Mouse (Mus musculus): ENCODE data around the gene Ssh1.

The Ssh1 gene

GRCm38 (mm10) chr5:113964972-113965371, 28.7 kb downstream of the Ssh1 start:
- no peak for DNase-seq

DNA sequence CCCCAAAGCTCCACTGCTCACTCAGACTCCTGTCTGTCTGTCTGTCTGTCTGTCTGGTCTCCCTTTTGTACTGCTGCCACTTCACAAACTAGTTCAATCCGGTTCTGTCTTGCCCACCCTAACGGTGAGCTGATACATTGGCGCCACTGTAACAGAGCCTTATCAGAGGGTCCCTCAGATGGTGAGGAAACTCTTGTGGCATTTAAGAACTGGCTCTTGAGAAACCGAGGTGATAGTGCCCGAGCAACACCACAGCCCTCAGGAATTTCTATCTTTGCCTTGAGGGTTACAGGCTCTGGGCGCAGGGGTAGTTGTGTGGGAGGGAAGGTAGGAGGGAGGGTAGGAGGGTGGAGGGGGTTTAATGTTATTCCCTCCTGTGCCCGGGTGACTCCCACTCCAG, 31.9 kb downstream of the Ssh1 start:
- DNase-seq: no peak

- no peak for DNase-seq
Observed at GRCm38 (mm10) chr5:113960416-113960815, 33.3 kb downstream of the Ssh1 start.

DNA sequence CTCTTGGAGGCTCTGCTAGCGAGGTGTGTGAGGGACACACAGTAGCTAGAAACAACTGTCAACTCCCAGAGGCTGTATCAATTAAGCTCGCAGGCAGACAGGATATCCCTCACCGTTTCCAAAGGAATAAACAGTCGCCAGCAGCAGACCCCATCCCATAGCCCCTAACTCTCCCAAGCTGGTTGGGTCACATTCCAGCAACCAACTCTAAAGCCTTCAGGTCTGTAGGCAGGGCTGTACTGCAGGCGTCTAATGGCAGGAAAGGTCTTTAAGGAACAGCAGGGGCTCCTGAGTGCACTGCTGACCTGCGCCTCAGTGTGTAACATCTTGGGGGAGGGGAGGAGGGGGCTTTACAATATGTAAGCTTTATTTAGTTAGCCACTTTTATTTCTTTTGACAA, 34.7 kb downstream of the Ssh1 start:
- no peak for DNase-seq

GRCm38 (mm10) chr5:113956510-113956909, 37.2 kb downstream of the Ssh1 start:
- peak; percentile 70 for DNase-seq

DNA sequence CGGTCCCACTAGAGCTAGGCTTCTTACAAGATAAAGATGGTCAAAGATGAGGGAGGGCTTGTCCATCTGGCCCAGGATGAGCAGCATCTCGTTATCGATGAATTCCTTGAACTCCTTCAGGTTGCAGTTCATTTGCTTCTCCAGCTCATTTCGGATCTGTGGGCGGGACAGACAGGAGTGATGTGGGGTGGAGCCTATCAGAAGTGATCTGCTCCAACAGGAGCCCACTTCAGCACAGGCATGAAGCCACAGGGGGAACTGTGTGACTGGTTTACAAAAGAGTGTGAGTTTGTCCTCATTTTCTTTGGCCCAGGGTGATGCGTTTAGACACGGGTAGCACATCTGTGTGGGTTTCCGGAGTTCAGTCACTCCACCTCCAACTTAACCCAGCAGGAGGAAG, 38.0 kb downstream of the Ssh1 start:
- DNase-seq: no peak

GRCm38 (mm10) chr5:113955281-113955680, 38.4 kb downstream of the Ssh1 start:
- no peak for DNase-seq

- peak; percentile 78 for DNase-seq
Observed at GRCm38 (mm10) chr5:113954421-113954820, 39.3 kb downstream of the Ssh1 start.

DNA sequence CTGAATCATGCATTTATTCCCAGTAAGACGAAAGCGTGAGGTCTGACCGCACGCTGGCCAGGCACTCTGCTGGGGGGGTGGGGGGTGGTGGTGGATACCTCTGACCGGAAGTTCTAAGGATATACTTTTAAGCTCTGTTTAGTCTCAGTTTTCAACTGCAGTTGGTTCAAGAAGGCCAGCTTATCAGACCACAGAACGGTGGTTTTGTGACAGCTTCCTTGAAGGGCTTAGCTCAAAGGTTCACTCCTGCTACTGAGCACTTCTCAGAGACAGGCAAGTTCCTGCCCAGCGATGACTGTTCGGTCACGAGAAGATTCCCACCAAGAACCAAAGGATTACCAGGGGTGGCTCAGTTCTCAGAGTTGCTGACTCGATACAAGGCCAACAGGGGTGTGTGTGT, 41.2 kb downstream of the Ssh1 start:
- DNase-seq: no peak

DNA sequence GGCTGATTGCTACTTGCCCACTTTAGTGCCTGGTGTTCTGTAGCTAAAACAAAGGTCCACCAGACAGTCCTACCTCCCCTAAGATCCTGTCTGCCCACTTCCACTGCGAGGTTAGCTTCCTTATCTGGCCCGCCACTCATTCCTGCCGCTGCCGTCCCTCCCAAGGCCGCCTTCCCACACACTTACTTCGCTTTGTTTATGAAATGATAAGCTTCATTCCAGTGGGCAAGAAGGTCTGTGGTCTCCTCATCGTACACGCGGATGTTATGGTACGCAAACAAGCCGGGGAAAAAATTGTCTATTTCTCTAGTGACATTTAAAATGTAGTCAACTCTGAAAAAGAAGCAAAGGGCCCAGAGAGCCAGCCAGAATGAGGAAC, 42.0 kb downstream of the Ssh1 start:
- DNase-seq: no peak

DNA sequence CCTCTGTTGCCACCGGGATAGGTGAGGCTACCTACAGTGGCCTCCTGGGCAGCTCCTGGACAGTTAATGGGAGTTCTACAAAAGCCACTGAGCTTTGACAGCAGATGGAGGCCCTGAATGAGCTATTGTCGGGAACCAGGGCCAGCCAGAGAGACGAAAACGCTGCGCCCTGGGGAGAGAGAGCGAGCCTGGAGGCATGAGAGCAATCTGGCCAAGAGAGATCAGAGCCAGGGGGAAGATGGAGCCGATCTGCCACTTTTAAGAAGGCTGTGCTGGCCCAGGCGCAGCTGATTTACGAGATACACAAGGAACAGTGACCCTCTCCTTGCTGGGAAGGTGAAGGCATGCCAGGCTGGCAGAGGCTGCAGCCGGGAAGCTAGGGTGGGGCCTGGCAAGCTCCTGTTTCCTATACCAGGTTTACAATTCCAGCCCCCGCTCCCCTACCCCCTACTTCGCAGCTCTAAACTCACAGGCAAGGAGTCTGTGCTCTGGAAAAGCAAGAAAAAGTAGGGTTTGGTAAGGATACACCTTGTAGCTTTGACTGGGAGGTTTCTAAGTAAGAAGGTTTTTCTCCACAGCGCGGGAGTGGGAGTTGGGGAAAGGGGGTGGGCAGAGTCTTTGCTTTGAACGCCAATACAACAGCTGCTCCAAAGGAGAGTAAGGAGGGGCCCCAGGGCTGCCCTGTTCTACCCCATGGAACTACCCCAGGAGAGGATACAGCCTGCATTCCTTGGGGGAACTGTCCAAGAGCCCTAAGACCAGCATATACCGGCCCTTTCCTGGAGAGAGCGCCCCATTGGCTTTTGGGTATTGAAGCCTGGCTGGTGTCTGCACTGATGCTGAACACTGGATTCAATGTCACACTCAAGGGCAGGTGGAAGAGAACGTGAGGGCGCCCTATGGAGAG, 42.7 kb downstream of the Ssh1 start:
- peak; percentile 72 for DNase-seq

GRCm38 (mm10) chr5:113950133-113950532, 43.6 kb downstream of the Ssh1 start:
- DNase-seq: peak; percentile 33

DNA sequence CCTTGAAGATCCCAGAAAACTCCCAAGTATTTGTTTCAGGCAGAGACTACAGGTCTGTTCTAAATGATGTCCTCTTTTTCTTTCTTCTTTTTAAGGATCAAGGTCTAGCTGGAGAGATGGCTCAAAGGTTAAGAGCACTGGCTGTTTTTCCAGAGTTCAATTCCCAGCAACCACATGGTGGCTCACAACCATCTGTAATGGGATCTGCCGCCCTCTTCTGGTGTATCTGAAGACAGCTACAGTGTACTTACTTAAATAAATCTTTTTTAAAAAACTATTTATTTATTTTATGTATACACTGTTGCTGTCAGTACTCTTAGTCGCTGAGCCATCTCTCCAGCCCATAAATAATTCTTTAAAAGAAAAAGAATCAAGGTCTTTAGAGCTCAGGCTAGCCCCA, 46.4 kb downstream of the Ssh1 start:
- no peak for DNase-seq

GRCm38 (mm10) chr5:113945126-113945525, 48.6 kb downstream of the Ssh1 start:
- DNase-seq: no peak

GRCm38 (mm10) chr5:113943328-113943727, 50.4 kb downstream of the Ssh1 start:
- no peak for DNase-seq

GRCm38 (mm10) chr5:113942580-113942979, 51.1 kb downstream of the Ssh1 start:
- no peak for DNase-seq

DNA sequence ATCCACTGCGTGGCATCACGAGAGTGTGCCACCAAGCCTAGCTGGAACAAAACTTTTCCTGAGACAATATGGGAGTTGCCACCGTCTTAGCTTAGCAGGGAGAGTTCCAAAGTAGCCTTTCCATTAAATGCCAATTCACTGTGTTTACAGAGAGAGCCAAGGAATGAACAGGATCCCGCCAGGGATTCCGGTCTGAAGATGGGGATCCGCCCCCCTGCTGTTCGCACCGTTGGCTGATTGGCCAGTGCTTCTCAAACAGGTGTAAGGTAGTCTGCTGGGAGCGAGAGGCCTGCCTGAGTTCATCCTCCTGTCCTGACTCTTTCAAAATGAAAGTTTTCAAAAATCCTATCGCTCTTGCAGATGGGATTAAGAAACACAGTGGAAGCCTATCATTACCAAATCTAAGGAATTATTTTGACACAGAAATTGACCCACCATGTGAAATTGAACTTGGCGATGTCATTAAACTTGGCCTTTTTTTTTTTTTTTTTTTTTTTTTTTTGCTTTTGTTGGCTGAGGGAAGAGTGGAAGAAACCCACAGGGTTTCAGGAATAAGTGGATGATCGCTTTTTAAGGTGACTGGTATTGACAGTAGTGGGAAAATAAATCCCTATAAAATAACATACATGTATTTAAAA, 54.3 kb downstream of the Ssh1 start:
- DNase-seq: no peak

DNA sequence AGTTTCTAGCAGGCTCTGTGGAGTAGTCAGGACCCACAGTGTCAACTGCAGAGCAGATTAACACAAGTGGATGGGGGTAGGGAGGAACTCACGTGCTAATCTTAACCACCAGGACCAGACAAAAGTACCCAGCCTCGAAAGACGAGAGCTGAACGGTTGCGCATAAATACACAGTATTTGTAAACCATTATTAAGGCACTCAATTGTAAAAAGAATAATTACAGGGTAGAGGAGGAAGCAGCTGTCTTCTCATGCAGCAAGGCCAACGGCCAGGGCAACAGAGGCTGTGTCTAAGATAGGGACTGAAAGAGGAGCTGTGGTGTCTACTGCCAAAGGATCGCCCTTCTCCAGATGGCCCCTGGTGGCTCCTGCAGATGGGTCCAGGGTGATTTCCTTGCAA, 56.0 kb downstream of the Ssh1 start:
- DNase-seq: no peak

- DNase-seq: no peak
Observed at GRCm38 (mm10) chr5:113933889-113934288, 59.8 kb downstream of the Ssh1 start.

DNA sequence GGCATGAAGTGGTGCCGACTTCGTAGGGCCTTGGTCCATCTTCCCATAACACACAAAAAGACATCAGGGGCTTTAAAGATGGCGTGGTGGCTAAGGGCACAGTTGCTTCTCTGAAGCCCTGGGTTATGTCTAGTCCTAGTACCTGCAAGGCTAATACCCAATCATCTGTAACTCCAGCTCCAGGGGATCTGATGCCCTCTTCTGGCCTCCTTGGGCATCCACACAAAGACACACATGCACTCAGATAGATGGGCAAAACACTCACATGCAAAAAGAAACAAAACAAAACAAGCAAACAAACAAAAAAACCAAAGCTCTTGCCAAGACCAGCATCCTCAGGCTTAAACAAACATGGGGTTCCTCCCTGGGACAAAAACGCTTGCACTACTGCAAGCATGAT, 60.2 kb downstream of the Ssh1 start:
- DNase-seq: no peak

GRCm38 (mm10) chr5:113932310-113932709, 61.4 kb downstream of the Ssh1 start:
- no peak for DNase-seq

DNA sequence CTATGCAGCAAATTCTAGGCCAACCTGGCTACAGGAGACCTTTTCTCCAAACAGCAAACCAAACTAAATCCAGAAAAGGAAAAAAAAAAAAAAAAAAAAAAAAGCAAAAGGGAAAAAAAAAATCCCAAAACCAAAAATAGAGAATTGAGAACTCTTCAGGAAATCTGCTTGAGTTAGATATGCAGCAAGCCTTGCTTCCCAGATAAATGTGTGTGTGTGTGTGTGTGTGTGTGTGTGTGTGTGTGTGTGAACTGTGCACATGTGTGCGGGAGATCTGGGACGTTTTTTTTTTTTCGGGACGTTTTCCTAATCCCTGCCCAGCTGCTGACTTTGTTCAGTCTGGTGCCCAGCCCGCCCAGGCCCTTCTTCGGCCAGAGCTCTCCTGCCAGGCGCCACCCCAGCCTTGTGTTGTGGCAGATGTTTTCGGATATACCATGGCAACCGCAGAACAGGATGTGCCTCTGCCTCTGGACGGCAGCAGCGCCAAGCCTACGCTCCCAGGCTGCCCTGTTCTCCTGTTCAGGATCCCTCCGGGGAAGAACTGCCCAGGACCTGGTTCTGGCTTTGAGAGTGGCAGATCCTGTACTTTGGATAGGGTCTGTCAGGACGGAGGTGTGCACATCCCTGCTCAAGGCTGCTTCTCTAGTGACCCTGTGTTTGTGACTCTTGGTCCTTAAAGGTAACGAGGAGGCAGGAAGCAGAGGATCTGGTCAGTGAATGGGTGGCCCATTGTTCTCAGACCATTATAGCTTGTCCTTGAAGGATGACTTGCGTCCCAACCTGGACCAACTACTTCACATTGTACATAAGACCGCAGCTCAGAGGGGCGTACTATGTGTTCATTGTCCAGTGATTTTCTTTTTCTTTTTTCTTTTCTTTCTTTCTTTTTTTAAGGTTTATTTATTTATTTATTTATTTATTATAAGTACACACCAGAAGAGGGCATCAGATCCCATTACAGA, 62.8 kb downstream of the Ssh1 start:
- no peak for DNase-seq

DNA sequence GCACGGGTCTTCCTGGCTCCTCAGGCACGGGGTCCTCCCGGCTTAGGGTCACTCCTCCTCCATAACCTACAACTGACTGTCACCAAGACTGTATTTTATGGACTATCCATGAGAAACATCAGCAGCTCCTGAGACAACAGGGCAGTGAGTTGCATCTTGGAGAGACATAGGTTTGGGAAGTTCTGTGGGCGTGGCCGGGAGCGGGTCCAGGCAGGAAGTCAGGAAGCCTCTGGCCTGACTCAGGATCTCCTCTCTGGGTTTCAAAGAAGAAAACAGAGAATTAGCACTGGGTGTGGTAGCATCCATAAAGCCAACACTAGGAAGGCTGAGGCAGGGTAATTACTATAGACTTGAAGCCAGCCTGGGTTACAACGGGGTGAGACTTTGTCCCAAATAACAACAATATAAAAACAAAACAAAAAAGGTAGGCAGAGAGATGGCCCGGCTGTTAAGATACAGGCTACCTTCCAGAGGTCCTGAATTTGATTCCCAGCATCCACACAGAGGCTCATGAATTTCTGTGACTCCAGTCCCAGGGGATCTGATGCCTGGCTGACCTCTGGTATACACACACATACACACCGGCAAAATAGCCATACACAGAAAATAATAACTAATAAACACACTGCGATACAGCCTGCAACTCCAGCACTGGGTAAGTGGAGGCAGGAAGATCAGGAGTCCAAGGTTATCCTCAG, 63.6 kb downstream of the Ssh1 start:
- DNase-seq: no peak
